Mouse (Mus musculus) brain, embryonic 14.5 days (tissue): ENCODE measurements around the gene Tubg1.

Source experiments
- CTCF ChIP-seq: fragments of 200-500 bp; IDR thresholded peaks from 2 replicates; pipeline ENCODE4 v1.5.1; 2012; ENCODE audit warnings: inconsistent platforms, mild to moderate bottlenecking, moderate library complexity, borderline replicate concordance; ENCODE audit not compliant: insufficient read depth, insufficient read length; ENCODE audit errors: extremely low read depth
- POLR2A ChIP-seq: fragments of 200-500 bp; IDR thresholded peaks from 2 replicates; pipeline ENCODE4 v1.6.1; 2012; ENCODE audit warnings: mild to moderate bottlenecking, inconsistent platforms, borderline replicate concordance; ENCODE audit not compliant: poor library complexity, insufficient read depth, insufficient read length, severe bottlenecking; ENCODE audit errors: extremely low read depth

GRCm38 (mm10) chr11:101127075-101127474 is 7.3 kb downstream of the Tubg1 start:
- TF ChIP-seq POLR2A, result no peak
- no peak for TF ChIP-seq CTCF
